Mouse (Mus musculus) embryonic facial prominence, embryonic 14.5 days (tissue): ENCODE measurements around the gene Adgrl1. TPM values are rescaled to one million over a fixed set of nuclear protein-coding genes. Genes with fewer than 3 reads are reported as not detected.

Source experiments
- ATAC-seq: fragments of 200-750 bp; cut with Nextera tagmentation; 2 replicates; pipeline ENCODE4 v1.8.0; 2017; ENCODE audit warnings: low read depth, moderate number of reproducible peaks, moderate TSS enrichment
- DNase-seq: peaks from one replicate; pipeline ENCODE4 v3.0.0-alpha.2; 2015; ENCODE audit warnings: low spot score
- H3K27ac ChIP-seq: fragments of 300-500 bp; sonication (generic); replicated peaks from 2 replicates; pipeline ENCODE4 v1.5.1; 2014; ENCODE audit warnings: low read depth, mild to moderate bottlenecking, low read length, moderate library complexity
- H3K27me3 ChIP-seq: fragments of 300-500 bp; sonication (generic); replicated peaks from 2 replicates; pipeline ENCODE4 v1.6.1; 2014; ENCODE audit warnings: low read length; ENCODE audit not compliant: control insufficient read depth, insufficient read depth
- H3K36me3 ChIP-seq: fragments of 300-500 bp; sonication (generic); 2 replicates; pipeline ENCODE4 v1.6.1; 2014; ENCODE audit warnings: low read length, mixed read lengths; ENCODE audit not compliant: control insufficient read depth, insufficient read depth
- H3K4me1 ChIP-seq: fragments of 300-500 bp; sonication (generic); 2 replicates; pipeline ENCODE4 v1.6.1; 2014; ENCODE audit warnings: antibody characterized with exemption, low read length; ENCODE audit not compliant: control insufficient read depth, insufficient read depth
- H3K4me2 ChIP-seq: fragments of 300-500 bp; sonication (generic); 2 replicates; pipeline ENCODE4 v1.6.1; 2014; ENCODE audit warnings: low read depth, mild to moderate bottlenecking, low read length, moderate library complexity, mixed read lengths
- H3K4me3 ChIP-seq: fragments of 300-500 bp; sonication (generic); 2 replicates; pipeline ENCODE4 v1.5.1; 2014; ENCODE audit warnings: low read depth, mild to moderate bottlenecking, low read length
- H3K9ac ChIP-seq: fragments of 300-500 bp; sonication (generic); 2 replicates; pipeline ENCODE4 v1.6.1; 2014; ENCODE audit warnings: low read depth, mild to moderate bottlenecking, low read length, moderate library complexity, mixed read lengths
- H3K9me3 ChIP-seq: fragments of 300-500 bp; sonication (generic); 2 replicates; pipeline ENCODE4 v1.6.1; 2016; ENCODE audit warnings: low read length; ENCODE audit not compliant: control insufficient read depth
- WGBS: fragments of 180-500 bp; shearing (Covaris S2); extraction: QIAGEN DNeasy Blood & Tissue Kit; methylation state at CpG from one replicate; pipeline ENCODE4 v1.1.7; 2014; 5-methylcytosine and 5-hydroxymethylcytosine counted together
- polyA plus RNA-seq: library from polyadenylated mRNA; unstranded; fragments of >200 nt; fragmentation: Nextera tagmentation; extraction: Ambion mirVana; gene quantifications from 2 replicates; pipeline ENCODE4 v1.2.1, GENCODE M21; 2014

Gene Adgrl1
- polyA plus RNA-seq, 1 experiment from 2014 or later = 25.1 TPM

- no peaks in the 10 kb centered on the region for H3K9me3 ChIP-seq
- WGBS = 76% methylated on average over 7 of the region's 7 CpGs
Measured at GRCm38 (mm10) chr8:83926266-83926665, 26.4 kb downstream of the Adgrl1 start.

GRCm38 (mm10) chr8:83934222-83934621 lies 34.3 kb downstream of the Adgrl1 start:
- ATAC-seq = no peak
- no peaks in the 10 kb centered on the region for H3K4me1 ChIP-seq
- 89% methylated on average over 5 of the region's 5 CpGs for WGBS
- H3K4me2 ChIP-seq = no peak overlapping the region
- no peak for DNase-seq
- no peak overlapping the region for H3K4me3 ChIP-seq
- H3K9me3 ChIP-seq = no peaks in the 10 kb centered on the region
- H3K27me3 ChIP-seq = no peaks in the 10 kb centered on the region
- peaks cover 100% of the 10 kb centered on the region for H3K36me3 ChIP-seq
- H3K27ac ChIP-seq = no peak overlapping the region
- no peak overlapping the region for H3K9ac ChIP-seq

More at GRCm38 (mm10) chr8:83926266-83926665, 26.4 kb downstream of the Adgrl1 start:
- Histone ChIP-seq H3K9ac (no peak overlapping the region), H3K27me3 (no peaks in the 10 kb centered on the region), H3K4me2 (no peak overlapping the region), H3K4me1 (no peaks in the 10 kb centered on the region), H3K27ac (no peak overlapping the region), H3K4me3 (no peak overlapping the region), H3K36me3 (peaks cover 92% of the 10 kb centered on the region)
- no peak for ATAC-seq
- no peak for DNase-seq

- DNase-seq = no peak
- H3K9ac ChIP-seq = no peak overlapping the region
- H3K27ac ChIP-seq = no peak overlapping the region
- no peak overlapping the region for H3K4me2 ChIP-seq
- no peaks in the 10 kb centered on the region for H3K27me3 ChIP-seq
- no peaks in the 10 kb centered on the region for H3K9me3 ChIP-seq
- H3K4me1 ChIP-seq = no peaks in the 10 kb centered on the region
- ATAC-seq = no peak
- H3K4me3 ChIP-seq = no peak overlapping the region
- 97% methylated on average over 2 of the region's 2 CpGs for WGBS
- H3K36me3 ChIP-seq = peaks cover 100% of the 10 kb centered on the region
Measured at GRCm38 (mm10) chr8:83934994-83935393, 35.1 kb downstream of the Adgrl1 start.

- Histone ChIP-seq H3K4me2 (no peak overlapping the region), H3K27me3 (no peaks in the 10 kb centered on the region), H3K9ac (no peak overlapping the region), H3K27ac (no peak overlapping the region), H3K9me3 (no peaks in the 10 kb centered on the region), H3K36me3 (peaks cover 99% of the 10 kb centered on the region), H3K4me3 (no peak overlapping the region), H3K4me1 (no peaks in the 10 kb centered on the region)
- 93% methylated on average over 8 of the region's 8 CpGs for WGBS
- no peak for DNase-seq
- no peak for ATAC-seq
Measured at GRCm38 (mm10) chr8:83935435-83935834, 35.5 kb downstream of the Adgrl1 start.

- 85% methylated on average over 7 of the region's 7 CpGs for WGBS
- DNase-seq = no peak
- no peak for ATAC-seq
Measured at GRCm38 (mm10) chr8:83937645-83938044, 37.7 kb downstream of the Adgrl1 start.

GRCm38 (mm10) chr8:83938330-83938729 lies 38.4 kb downstream of the Adgrl1 start:
- Histone ChIP-seq H3K4me2 (no peak overlapping the region), H3K36me3 (peaks cover 70% of the 10 kb centered on the region), H3K4me3 (no peak overlapping the region), H3K9ac (no peak overlapping the region), H3K4me1 (no peaks in the 10 kb centered on the region), H3K27ac (no peak overlapping the region), H3K9me3 (no peaks in the 10 kb centered on the region), H3K27me3 (no peaks in the 10 kb centered on the region)
- 92% methylated on average over 12 of the region's 15 CpGs for WGBS
- ATAC-seq (no peak), DNase-seq (no peak)

More at GRCm38 (mm10) chr8:83937645-83938044, 37.7 kb downstream of the Adgrl1 start:
- H3K27me3 ChIP-seq = no peaks in the 10 kb centered on the region
- no peak overlapping the region for H3K9ac ChIP-seq
- H3K4me2 ChIP-seq = no peak overlapping the region
- H3K36me3 ChIP-seq = peaks cover 76% of the 10 kb centered on the region
- no peak overlapping the region for H3K4me3 ChIP-seq
- H3K4me1 ChIP-seq = no peaks in the 10 kb centered on the region
- no peak overlapping the region for H3K27ac ChIP-seq
- H3K9me3 ChIP-seq = no peaks in the 10 kb centered on the region

GRCm38 (mm10) chr8:83941066-83941677 lies 41.3 kb downstream of the Adgrl1 start:
- Histone ChIP-seq H3K4me1 (no peaks in the 10 kb centered on the region), H3K27ac (no peak overlapping the region), H3K4me3 (no peak overlapping the region), H3K36me3 (peaks cover 41% of the 10 kb centered on the region), H3K9ac (no peak overlapping the region), H3K4me2 (no peak overlapping the region), H3K27me3 (no peaks in the 10 kb centered on the region), H3K9me3 (no peaks in the 10 kb centered on the region)
- WGBS = 77% methylated on average over 6 of the region's 6 CpGs
- DNase-seq (no peak), ATAC-seq (no peak)

- ATAC-seq (no peak), DNase-seq (no peak)
- Histone ChIP-seq H3K9ac (no peak overlapping the region), H3K27ac (no peak overlapping the region), H3K9me3 (no peaks in the 10 kb centered on the region), H3K4me3 (no peak overlapping the region), H3K4me1 (no peaks in the 10 kb centered on the region), H3K27me3 (no peaks in the 10 kb centered on the region), H3K4me2 (no peak overlapping the region), H3K36me3 (peaks cover 28% of the 10 kb centered on the region)
- 76% methylated on average over 1 of the region's 1 CpGs for WGBS
Measured at GRCm38 (mm10) chr8:83942446-83942845, 42.5 kb downstream of the Adgrl1 start.

- WGBS = 58% methylated on average over 3 of the region's 3 CpGs
- H3K27me3 ChIP-seq = no peaks in the 10 kb centered on the region
- no peak overlapping the region for H3K4me2 ChIP-seq
- H3K27ac ChIP-seq = no peak overlapping the region
- H3K36me3 ChIP-seq = no peaks in the 10 kb centered on the region
- no peak overlapping the region for H3K4me3 ChIP-seq
- no peaks in the 10 kb centered on the region for H3K4me1 ChIP-seq
- no peaks in the 10 kb centered on the region for H3K9me3 ChIP-seq
- ATAC-seq = no peak
- DNase-seq = no peak
- no peak overlapping the region for H3K9ac ChIP-seq
Measured at GRCm38 (mm10) chr8:83945540-83945939, 45.6 kb downstream of the Adgrl1 start.
